Mouse (Mus musculus): Measurements from ENCODE around the gene Socs3. TPM values are rescaled to one million over a fixed set of nuclear protein-coding genes. Genes with fewer than 3 reads are reported as not detected.

The Socs3 gene
- 515 TPM for polyA plus RNA-seq (2017; shearing (Covaris generic))

GRCm38 (mm10) chr11:117969945-117970872, at the start of gene Socs3:
Socs3 (minus strand) TSS chr11:117970047.

GRCm38 (mm10) chr11:117986126-117987031, 16.5 kb upstream of the Socs3 start, which contains the start of gene Pgs1:
Pgs1 (plus strand) TSS chr11:117986292.

Other genes starting within 250 kb of the Socs3 start
- 41.4 TPM for gene Tmc8, start 188.0 kb downstream of the Socs3 start, polyA plus RNA-seq (2017; shearing (Covaris generic))
- gene Tmc6, start 187.8 kb downstream of the Socs3 start, polyA plus RNA-seq (2017; shearing (Covaris generic)): 111 TPM
- gene 6030468B19Rik, start 172.4 kb downstream of the Socs3 start, polyA plus RNA-seq (2017; shearing (Covaris generic)): not detected
- 1.7 TPM for gene Gm20708, start 160.4 kb downstream of the Socs3 start, polyA plus RNA-seq (2017; shearing (Covaris generic))
- 97.3 TPM for gene Syngr2, start 160.4 kb downstream of the Socs3 start, polyA plus RNA-seq (2017; shearing (Covaris generic))
- gene Afmid, start 144.1 kb downstream of the Socs3 start, polyA plus RNA-seq (2017; shearing (Covaris generic)): 17.8 TPM
- 13.2 TPM for gene Tk1, start 144.0 kb downstream of the Socs3 start, polyA plus RNA-seq (2017; shearing (Covaris generic))
- 0.43 TPM for gene Birc5, start 120.8 kb downstream of the Socs3 start, polyA plus RNA-seq (2017; shearing (Covaris generic))
- not detected for gene Tmem235, start 109.3 kb downstream of the Socs3 start, polyA plus RNA-seq (2017; shearing (Covaris generic))
- gene Tha1, start 96.6 kb downstream of the Socs3 start, polyA plus RNA-seq (2017; shearing (Covaris generic)): 9.5 TPM
- gene Pgs1, start 16.2 kb upstream of the Socs3 start, polyA plus RNA-seq (2017; shearing (Covaris generic)): 44.4 TPM
- gene Dnah17, start 160.6 kb upstream of the Socs3 start, polyA plus RNA-seq (2017; shearing (Covaris generic)): 0.16 TPM